Comparison of ENCODE assay signal across 27 mouse cellular contexts in the genomic region with DNA sequence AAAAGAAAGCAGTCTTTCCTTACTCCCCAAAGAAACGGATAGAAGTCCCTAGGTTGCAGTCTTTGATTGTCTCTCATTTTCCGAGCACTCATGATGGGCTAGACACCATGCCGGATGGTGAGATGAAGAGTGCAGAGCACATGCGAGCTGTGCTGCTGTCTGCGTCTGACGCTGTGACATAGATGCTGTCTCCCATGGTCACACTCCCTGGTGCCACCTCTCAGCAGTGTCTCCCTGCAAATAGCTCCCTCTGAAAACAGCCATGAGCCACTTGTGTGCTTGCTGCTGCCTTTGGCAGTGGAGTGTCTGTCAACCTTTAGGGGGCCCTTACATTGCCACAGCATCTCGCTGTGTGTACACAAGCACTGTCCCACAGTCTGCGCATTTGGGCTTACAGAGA.
DNase-seq lines count a peak whose midpoint lies in the region; ATAC-seq and TF ChIP-seq lines count a peak whose summit lies in the region.
"Had no signal": no experiment of that assay in that cellular context is flagged by ENCODE, and none has a peak within 500 bp of the region (broad histone marks: within the 10 kb centered on the region; RNA-seq: fewer than 3 reads in every experiment).

No protein-coding gene starts in this region.

- H3K27me3 ChIP-seq in forebrain, embryonic 16.5 days (replicated peaks; ENCODE audit: control insufficient read depth, insufficient read depth, low read length), result no peaks in the 10 kb centered on the region
- H3K27me3 ChIP-seq in forebrain, embryonic 13.5 days, result no peaks in the 10 kb centered on the region
- no peaks in the 10 kb centered on the region for H3K27me3 ChIP-seq in heart, embryonic 11.5 days (ENCODE audit: control insufficient read depth, insufficient read depth, low read length)
- H3K27me3 ChIP-seq in megakaryocyte, embryonic 14.5 days (replicated peaks), result no peaks in the 10 kb centered on the region
- no peaks in the 10 kb centered on the region for H3K27me3 ChIP-seq in G1E (ENCODE audit: insufficient read depth, low read length)
- H3K27me3 ChIP-seq: kidney, embryonic 15.5 days; liver, embryonic 13.5 days; Patski had no signal

- DNase-seq in heart, adult 9 months (ENCODE audit: low spot score in 2 of 2), result no peak
- DNase-seq in G1E (ENCODE audit: low spot score), result no peak
- DNase-seq in urinary bladder, adult 2 months (ENCODE audit: low spot score), result no peak
- DNase-seq: adrenal gland, postnatal 10 days; cerebellum, adult 11 months; cerebellum, adult 9-10 months; cerebellum, postnatal 36 days; kidney, adult 18-20 months; kidney, postnatal 25 days; liver, embryonic 13.5 days; lung, adult 18-20 months; lung, postnatal 4 days; right cerebral cortex, postnatal 4 days; thymus, adult 18-20 months; thymus, postnatal 25 days had no signal

- H3K9ac ChIP-seq in forebrain, embryonic 16.5 days (replicated peaks; ENCODE audit: low read depth, low read length), result no peak overlapping the region
- no peak overlapping the region for H3K9ac ChIP-seq in forebrain, embryonic 13.5 days
- no peak overlapping the region for H3K9ac ChIP-seq in heart, embryonic 11.5 days (ENCODE audit: low read depth, low read length)
- H3K9ac ChIP-seq: kidney, embryonic 15.5 days; liver, embryonic 13.5 days had no signal

- WGBS in forebrain, embryonic 16.5 days, result 78% methylated on average over 8 of the region's 8 CpGs
- WGBS in forebrain, embryonic 13.5 days, result 87% methylated on average over 8 of the region's 8 CpGs
- WGBS in heart, embryonic 11.5 days (ENCODE audit: insufficient replicate concordance), result 62% methylated on average over 8 of the region's 8 CpGs

- no peak overlapping the region for H3K27ac ChIP-seq in forebrain, embryonic 16.5 days (ENCODE audit: low read length)
- no peak overlapping the region for H3K27ac ChIP-seq in forebrain, embryonic 13.5 days
- 0 out of 2 replicates have a peak overlapping the region, but pooled peaks have one; percentile 1 for H3K27ac ChIP-seq in heart, embryonic 11.5 days (ENCODE audit: low read depth, low read length)
- H3K27ac ChIP-seq: kidney, embryonic 15.5 days; layer of hippocampus, adult 2 months; left cerebral cortex, adult 2 months; liver, embryonic 13.5 days; stomach, postnatal 0 days had no signal

- no peaks in the 10 kb centered on the region for H3K36me3 ChIP-seq in forebrain, embryonic 16.5 days (ENCODE audit: control insufficient read depth, insufficient read depth)
- peaks cover 4% of the 10 kb centered on the region; the same call in 1 of the 2 replicates for H3K36me3 ChIP-seq in forebrain, embryonic 13.5 days (ENCODE audit: poor library complexity, severe bottlenecking)
- H3K36me3 ChIP-seq in heart, embryonic 11.5 days (ENCODE audit: control insufficient read depth, insufficient read depth, low read length), result no peaks in the 10 kb centered on the region
- peaks cover 9% of the 10 kb centered on the region for H3K36me3 ChIP-seq in megakaryocyte, embryonic 14.5 days (replicated peaks; ENCODE audit: low read length)
- peaks cover 24% of the 10 kb centered on the region for H3K36me3 ChIP-seq in G1E (replicated peaks)
- H3K36me3 ChIP-seq: kidney, embryonic 15.5 days; liver, embryonic 13.5 days had no signal

- no peak for TF ChIP-seq CTCF in G1E (IDR thresholded peaks at IDR 0.05; ENCODE audit: low read depth, low read length)

- H3K4me2 ChIP-seq in forebrain, embryonic 16.5 days (ENCODE audit: low read length), result no peak overlapping the region
- H3K4me2 ChIP-seq in forebrain, embryonic 13.5 days, result no peak overlapping the region
- no peak overlapping the region for H3K4me2 ChIP-seq in heart, embryonic 11.5 days
- H3K4me2 ChIP-seq: kidney, embryonic 15.5 days; liver, embryonic 13.5 days had no signal

- ATAC-seq in forebrain, embryonic 16.5 days, result peak; percentile 16; the same call in 1 of the 2 replicates
- no peak for ATAC-seq in forebrain, embryonic 13.5 days
- no peak for ATAC-seq in heart, embryonic 11.5 days (replicated peaks; ENCODE audit: insufficient number of reproducible peaks, low FRiP score, low TSS enrichment)
- ATAC-seq in megakaryocyte, adult 5-6 weeks (ENCODE audit: poor library complexity, severe bottlenecking), result no peak
- no peak for ATAC-seq in G1E (ENCODE audit: extremely low read depth, insufficient number of reproducible peaks, low FRiP score, poor library complexity, severe bottlenecking)
- ATAC-seq: hindbrain, embryonic 16.5 days; lung, postnatal 0 days; Patski had no signal

- H3K4me1 ChIP-seq in forebrain, embryonic 16.5 days (replicated peaks; ENCODE audit: control insufficient read depth, insufficient read depth, low read length), result peaks cover 20% of the 10 kb centered on the region
- H3K4me1 ChIP-seq in forebrain, embryonic 13.5 days, result peaks cover 37% of the 10 kb centered on the region
- H3K4me1 ChIP-seq in heart, embryonic 11.5 days (ENCODE audit: control insufficient read depth, insufficient read depth, low read length), result peaks cover 36% of the 10 kb centered on the region
- H3K4me1 ChIP-seq in megakaryocyte, embryonic 14.5 days, result peaks cover 20% of the 10 kb centered on the region
- peaks cover 9% of the 10 kb centered on the region for H3K4me1 ChIP-seq in G1E (ENCODE audit: insufficient read depth, low read depth, low read length)

- H3K4me3 ChIP-seq in forebrain, embryonic 16.5 days (replicated peaks; ENCODE audit: low read length), result no peak overlapping the region
- H3K4me3 ChIP-seq in forebrain, embryonic 13.5 days, result no peak overlapping the region
- H3K4me3 ChIP-seq in heart, embryonic 11.5 days (ENCODE audit: low read depth, low read length), result no peak overlapping the region
- H3K4me3 ChIP-seq in megakaryocyte, embryonic 14.5 days (replicated peaks), result peak overlapping the region; percentile 50
- peak overlapping the region; percentile 17; the same call in 1 of the 2 replicates for H3K4me3 ChIP-seq in G1E (ENCODE audit: low read depth, low read length)
- H3K4me3 ChIP-seq: kidney, embryonic 15.5 days; layer of hippocampus, adult 2 months; left cerebral cortex, adult 2 months; liver, embryonic 13.5 days had no signal

- no peaks in the 10 kb centered on the region for H3K9me3 ChIP-seq in forebrain, embryonic 16.5 days (ENCODE audit: control insufficient read depth, low read length)
- H3K9me3 ChIP-seq in forebrain, embryonic 13.5 days (replicated peaks), result no peaks in the 10 kb centered on the region
- H3K9me3 ChIP-seq in heart, embryonic 11.5 days (replicated peaks; ENCODE audit: control insufficient read depth, low read length), result no peaks in the 10 kb centered on the region
- H3K9me3 ChIP-seq in megakaryocyte, embryonic 14.5 days, result 0 out of 2 replicates have a peak, but pooled peaks cover 4% of the 10 kb centered on the region
- H3K9me3 ChIP-seq in G1E (replicated peaks), result no peaks in the 10 kb centered on the region
- H3K9me3 ChIP-seq: kidney, embryonic 15.5 days; liver, embryonic 13.5 days had no signal

Comparison
In these comparisons a context has a peak if more than half of its experiments do, and no peak if none do; other contexts are left out.
1. H3K4me3 ChIP-seq: peak in megakaryocyte, embryonic 14.5 days (single experiment) and G1E (single experiment); none in forebrain, embryonic 16.5 days (single experiment), forebrain, embryonic 13.5 days (single experiment) and heart, embryonic 11.5 days (single experiment).